Mouse (Mus musculus): Measurements from ENCODE around the gene Sco1. TPM values are rescaled to one million over a fixed set of nuclear protein-coding genes. Genes with fewer than 3 reads are reported as not detected.

Sco1 gene
- polyA plus RNA-seq, 1 experiment from 2014 or later = 20.0 TPM

GRCm38 (mm10) chr11:67093201-67093600 is 40.7 kb downstream of the Sco1 start:
- Histone ChIP-seq H3K4me2 (replicated peaks) (no peak overlapping the region), H3K9ac (no peak overlapping the region), H3K4me1 (no peaks in the 10 kb centered on the region), H3K9me3 (no peaks in the 10 kb centered on the region), H3K4me3 (no peak overlapping the region), H3K27me3 (no peaks in the 10 kb centered on the region), H3K27ac (no peak overlapping the region), H3K36me3 (no peaks in the 10 kb centered on the region)
- no peak for ATAC-seq (ENCODE audit: low FRiP score, low read depth)
- 77% methylated on average over 9 of the region's 9 CpGs for WGBS

GRCm38 (mm10) chr11:67093652-67094051 is 41.2 kb downstream of the Sco1 start:
- no peak overlapping the region for H3K27ac ChIP-seq
- no peak for ATAC-seq (ENCODE audit: low FRiP score, low read depth)
- H3K36me3 ChIP-seq = no peaks in the 10 kb centered on the region
- WGBS = 94% methylated on average over 5 of the region's 5 CpGs
- H3K27me3 ChIP-seq = no peaks in the 10 kb centered on the region
- no peak overlapping the region for H3K9ac ChIP-seq
- no peaks in the 10 kb centered on the region for H3K4me1 ChIP-seq
- H3K9me3 ChIP-seq = no peaks in the 10 kb centered on the region
- H3K4me3 ChIP-seq = no peak overlapping the region
- H3K4me2 ChIP-seq (replicated peaks) = no peak overlapping the region

- Histone ChIP-seq H3K4me2 (replicated peaks) (no peak overlapping the region), H3K4me1 (no peaks in the 10 kb centered on the region), H3K9ac (no peak overlapping the region), H3K4me3 (no peak overlapping the region), H3K9me3 (no peaks in the 10 kb centered on the region), H3K27me3 (no peaks in the 10 kb centered on the region), H3K36me3 (no peaks in the 10 kb centered on the region), H3K27ac (no peak overlapping the region)
- no peak for ATAC-seq (ENCODE audit: low FRiP score, low read depth)
- 72% methylated on average over 29 of the region's 29 CpGs for WGBS
These were observed 42.0 kb downstream of the Sco1 start for GRCm38 (mm10) chr11:67094470-67094869.

- Histone ChIP-seq H3K27me3 (0 out of 2 replicates have a peak, but pooled peaks cover 4% of the 10 kb centered on the region), H3K4me2 (replicated peaks) (no peak overlapping the region), H3K36me3 (no peaks in the 10 kb centered on the region), H3K27ac (no peak overlapping the region), H3K4me1 (no peaks in the 10 kb centered on the region), H3K4me3 (no peak overlapping the region), H3K9me3 (no peaks in the 10 kb centered on the region), H3K9ac (no peak overlapping the region)
- WGBS = 90% methylated on average over 10 of the region's 10 CpGs
- no peak for ATAC-seq (ENCODE audit: low FRiP score, low read depth)
These were observed 45.2 kb downstream of the Sco1 start for GRCm38 (mm10) chr11:67097709-67098108.

- H3K27ac ChIP-seq = no peak overlapping the region
- H3K36me3 ChIP-seq = no peaks in the 10 kb centered on the region
- H3K4me3 ChIP-seq = no peak overlapping the region
- H3K27me3 ChIP-seq = 0 out of 2 replicates have a peak, but pooled peaks cover 4% of the 10 kb centered on the region
- H3K9me3 ChIP-seq = no peaks in the 10 kb centered on the region
- WGBS = 79% methylated on average over 11 of the region's 11 CpGs
- no peak overlapping the region for H3K4me2 ChIP-seq (replicated peaks)
- no peaks in the 10 kb centered on the region for H3K4me1 ChIP-seq
- no peak overlapping the region for H3K9ac ChIP-seq
- ATAC-seq (ENCODE audit: low FRiP score, low read depth) = no peak
These were observed 46.0 kb downstream of the Sco1 start for GRCm38 (mm10) chr11:67098427-67098826.

- Histone ChIP-seq H3K9me3 (no peaks in the 10 kb centered on the region), H3K36me3 (no peaks in the 10 kb centered on the region), H3K9ac (no peak overlapping the region), H3K4me1 (no peaks in the 10 kb centered on the region), H3K27ac (no peak overlapping the region), H3K27me3 (0 out of 2 replicates have a peak, but pooled peaks cover 4% of the 10 kb centered on the region), H3K4me3 (no peak overlapping the region), H3K4me2 (replicated peaks) (no peak overlapping the region)
- 95% methylated on average over 16 of the region's 16 CpGs for WGBS
- ATAC-seq (ENCODE audit: low FRiP score, low read depth) = no peak
These were observed 46.8 kb downstream of the Sco1 start for GRCm38 (mm10) chr11:67099241-67099640.

- no peak for ATAC-seq (ENCODE audit: low FRiP score, low read depth)
- Histone ChIP-seq H3K9ac (no peak overlapping the region), H3K4me2 (replicated peaks) (no peak overlapping the region), H3K4me1 (no peaks in the 10 kb centered on the region), H3K4me3 (no peak overlapping the region), H3K9me3 (no peaks in the 10 kb centered on the region), H3K27ac (no peak overlapping the region), H3K27me3 (0 out of 2 replicates have a peak, but pooled peaks cover 4% of the 10 kb centered on the region), H3K36me3 (no peaks in the 10 kb centered on the region)
- WGBS = 34% methylated on average over 6 of the region's 6 CpGs
These were observed 47.7 kb downstream of the Sco1 start for GRCm38 (mm10) chr11:67100169-67100568.

- Histone ChIP-seq H3K4me2 (replicated peaks) (no peak overlapping the region), H3K9ac (no peak overlapping the region), H3K4me3 (no peak overlapping the region), H3K36me3 (no peaks in the 10 kb centered on the region), H3K9me3 (no peaks in the 10 kb centered on the region), H3K27ac (no peak overlapping the region), H3K27me3 (0 out of 2 replicates have a peak, but pooled peaks cover 4% of the 10 kb centered on the region), H3K4me1 (peaks cover 6% of the 10 kb centered on the region; the same call in 1 of the 2 replicates)
- 24% methylated on average over 8 of the region's 8 CpGs for WGBS
- ATAC-seq (ENCODE audit: low FRiP score, low read depth) = no peak
These were observed 49.2 kb downstream of the Sco1 start for GRCm38 (mm10) chr11:67101713-67102112.

GRCm38 (mm10) chr11:67103256-67103655 is 50.8 kb downstream of the Sco1 start:
- Histone ChIP-seq H3K36me3 (no peaks in the 10 kb centered on the region), H3K9me3 (no peaks in the 10 kb centered on the region), H3K27ac (no peak overlapping the region), H3K4me1 (peaks cover 6% of the 10 kb centered on the region; the same call in 1 of the 2 replicates), H3K9ac (no peak overlapping the region), H3K4me3 (no peak overlapping the region), H3K27me3 (0 out of 2 replicates have a peak, but pooled peaks cover 4% of the 10 kb centered on the region), H3K4me2 (replicated peaks) (no peak overlapping the region)
- ATAC-seq (ENCODE audit: low FRiP score, low read depth) = no peak
- WGBS = 83% methylated on average over 9 of the region's 9 CpGs

- H3K9me3 ChIP-seq = no peaks in the 10 kb centered on the region
- no peak overlapping the region for H3K4me3 ChIP-seq
- no peaks in the 10 kb centered on the region for H3K36me3 ChIP-seq
- no peak for ATAC-seq (ENCODE audit: low FRiP score, low read depth)
- no peak overlapping the region for H3K9ac ChIP-seq
- H3K4me2 ChIP-seq (replicated peaks) = no peak overlapping the region
- WGBS = 79% methylated on average over 1 of the region's 1 CpGs
- peaks cover 6% of the 10 kb centered on the region; the same call in 1 of the 2 replicates for H3K4me1 ChIP-seq
- H3K27me3 ChIP-seq = 0 out of 2 replicates have a peak, but pooled peaks cover 4% of the 10 kb centered on the region
- no peak overlapping the region for H3K27ac ChIP-seq
These were observed 51.8 kb downstream of the Sco1 start for GRCm38 (mm10) chr11:67104242-67104641.

GRCm38 (mm10) chr11:67104714-67105113 is 52.2 kb downstream of the Sco1 start:
- Histone ChIP-seq H3K27me3 (0 out of 2 replicates have a peak, but pooled peaks cover 3% of the 10 kb centered on the region), H3K4me1 (peaks cover 6% of the 10 kb centered on the region; the same call in 1 of the 2 replicates), H3K9me3 (no peaks in the 10 kb centered on the region), H3K4me3 (no peak overlapping the region), H3K27ac (no peak overlapping the region), H3K9ac (no peak overlapping the region), H3K36me3 (no peaks in the 10 kb centered on the region), H3K4me2 (replicated peaks) (no peak overlapping the region)
- no peak for ATAC-seq (ENCODE audit: low FRiP score, low read depth)
- WGBS = 67% methylated on average over 11 of the region's 11 CpGs

GRCm38 (mm10) chr11:67105689-67106088 is 53.2 kb downstream of the Sco1 start:
- peak; percentile 75 for ATAC-seq (ENCODE audit: low FRiP score, low read depth)
- Histone ChIP-seq H3K4me3 (no peak overlapping the region), H3K9ac (no peak overlapping the region), H3K9me3 (no peaks in the 10 kb centered on the region), H3K27ac (no peak overlapping the region), H3K4me2 (replicated peaks) (no peak overlapping the region), H3K4me1 (peaks cover 6% of the 10 kb centered on the region; the same call in 1 of the 2 replicates), H3K27me3 (no peaks in the 10 kb centered on the region), H3K36me3 (no peaks in the 10 kb centered on the region)
- 38% methylated on average over 4 of the region's 4 CpGs for WGBS

- no peak overlapping the region for H3K27ac ChIP-seq
- 0 out of 2 replicates have a peak, but pooled peaks cover 5% of the 10 kb centered on the region for H3K27me3 ChIP-seq
- no peaks in the 10 kb centered on the region for H3K36me3 ChIP-seq
- H3K4me1 ChIP-seq = peaks cover 6% of the 10 kb centered on the region; the same call in 1 of the 2 replicates
- WGBS = 85% methylated on average over 10 of the region's 10 CpGs
- no peaks in the 10 kb centered on the region for H3K9me3 ChIP-seq
- ATAC-seq (ENCODE audit: low FRiP score, low read depth) = no peak
- H3K9ac ChIP-seq = no peak overlapping the region
- no peak overlapping the region for H3K4me2 ChIP-seq (replicated peaks)
- H3K4me3 ChIP-seq = no peak overlapping the region
These were observed 54.5 kb downstream of the Sco1 start for GRCm38 (mm10) chr11:67106973-67107372.

Measured in limb, embryonic 13.5 days (tissue).